ENCODE assay signal across 11 mouse cellular contexts in the genomic region with DNA sequence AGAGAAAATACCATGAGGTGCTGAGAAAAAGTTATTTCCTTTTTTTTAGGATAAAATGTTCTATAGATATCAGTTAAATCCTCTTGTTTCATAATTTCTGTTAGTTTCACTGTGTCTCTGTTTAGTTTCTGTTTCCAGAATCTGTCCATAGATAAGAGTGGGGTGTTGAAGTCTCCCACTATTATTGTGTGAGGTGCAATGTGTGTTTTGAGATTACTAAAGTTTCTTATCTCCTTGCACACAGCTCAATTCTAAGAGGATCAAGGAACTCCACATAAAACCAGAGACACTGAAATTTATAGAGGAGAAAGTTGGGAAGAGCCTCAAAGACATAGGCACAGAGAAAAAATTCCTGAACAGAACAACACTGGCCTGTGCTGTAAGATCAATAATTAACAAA. TPM values are rescaled to one million over a fixed set of nuclear protein-coding genes. Genes with fewer than 3 reads are reported as not detected.
"Had no signal": no experiment of that assay in that cellular context is flagged by ENCODE, and none has a peak within 500 bp of the region (broad histone marks: within the 10 kb centered on the region; RNA-seq: fewer than 3 reads in every experiment).

No protein-coding gene starts in this region.

RNA-seq across cellular contexts. Expression of a gene that starts 39.3 kb away (rescaled TPM):
- total RNA-seq: common myeloid progenitor, adult 5-6 weeks; gastrocnemius, adult 2 months; gastrocnemius, adult 8-10 months; gastrocnemius, postnatal 14 days; gastrocnemius, postnatal 25 days; gastrocnemius, postnatal 36 days; granulocyte monocyte progenitor cell, adult 5-6 weeks; heart, adult 18-20 months; heart, adult 2 months; heart, adult 8-10 months had no signal
- polyA plus RNA-seq: erythroblast, embryonic 14.5 days; heart, adult 2 months had no signal
